Mouse (Mus musculus) kidney, embryonic 14.5 days (tissue): ENCODE data around the gene Sbf2. TPM values are rescaled to one million over a fixed set of nuclear protein-coding genes. Genes with fewer than 3 reads are reported as not detected.

Source experiments
- ATAC-seq: fragments of 200-750 bp; cut with Nextera tagmentation; 2 replicates; pipeline ENCODE4 v1.8.0; 2017; ENCODE audit warnings: moderate number of reproducible peaks, mild to moderate bottlenecking, moderate TSS enrichment, moderate library complexity; ENCODE audit not compliant: low FRiP score, low TSS enrichment
- H3K27ac ChIP-seq: fragments of 300-500 bp; sonication (generic); 2 replicates; pipeline ENCODE4 v1.5.1; 2014; ENCODE audit warnings: low read depth, mild to moderate bottlenecking, low read length, moderate library complexity, mixed read lengths
- H3K27me3 ChIP-seq: fragments of 300-500 bp; sonication (generic); 2 replicates; pipeline ENCODE4 v1.6.1; 2014; ENCODE audit warnings: mild to moderate bottlenecking, low read length; ENCODE audit not compliant: control insufficient read depth, insufficient read depth
- H3K36me3 ChIP-seq: fragments of 300-500 bp; sonication (generic); 2 replicates; pipeline ENCODE4 v1.6.1; 2014; ENCODE audit warnings: low read length, mixed read lengths; ENCODE audit not compliant: control insufficient read depth, insufficient read depth
- H3K4me1 ChIP-seq: fragments of 300-500 bp; sonication (generic); 2 replicates; pipeline ENCODE4 v1.6.1; 2014; ENCODE audit warnings: low read length, mixed read lengths; ENCODE audit not compliant: control insufficient read depth, insufficient read depth
- H3K4me2 ChIP-seq: fragments of 300-500 bp; sonication (generic); replicated peaks from 2 replicates; pipeline ENCODE4 v1.6.1; 2014; ENCODE audit warnings: low read depth, mild to moderate bottlenecking, low read length
- H3K4me3 ChIP-seq: fragments of 300-500 bp; sonication (generic); 2 replicates; pipeline ENCODE4 v1.5.1; 2014; ENCODE audit warnings: mild to moderate bottlenecking, low read length
- H3K9ac ChIP-seq: fragments of 300-500 bp; sonication (generic); 2 replicates; pipeline ENCODE4 v1.6.1; 2014; ENCODE audit warnings: low read depth, mild to moderate bottlenecking, low read length, moderate library complexity
- H3K9me3 ChIP-seq: fragments of 300-500 bp; sonication (generic); 2 replicates; pipeline ENCODE4 v1.6.1; 2016; ENCODE audit warnings: low read length; ENCODE audit not compliant: control insufficient read depth
- WGBS: fragments of 180-500 bp; shearing (Covaris S2); extraction: QIAGEN DNeasy Blood & Tissue Kit; methylation state at CpG from one replicate; pipeline ENCODE4 v1.1.7; 2014; 5-methylcytosine and 5-hydroxymethylcytosine counted together
- polyA plus RNA-seq: library from polyadenylated mRNA; unstranded; fragments of >200 nt; fragmentation: Nextera tagmentation; extraction: Ambion mirVana; gene quantifications from 2 replicates; pipeline ENCODE4 v1.2.1, GENCODE M21; 2014

The Sbf2 gene
- polyA plus RNA-seq, 1 experiment from 2014 or later, result 44.6 TPM

DNA sequence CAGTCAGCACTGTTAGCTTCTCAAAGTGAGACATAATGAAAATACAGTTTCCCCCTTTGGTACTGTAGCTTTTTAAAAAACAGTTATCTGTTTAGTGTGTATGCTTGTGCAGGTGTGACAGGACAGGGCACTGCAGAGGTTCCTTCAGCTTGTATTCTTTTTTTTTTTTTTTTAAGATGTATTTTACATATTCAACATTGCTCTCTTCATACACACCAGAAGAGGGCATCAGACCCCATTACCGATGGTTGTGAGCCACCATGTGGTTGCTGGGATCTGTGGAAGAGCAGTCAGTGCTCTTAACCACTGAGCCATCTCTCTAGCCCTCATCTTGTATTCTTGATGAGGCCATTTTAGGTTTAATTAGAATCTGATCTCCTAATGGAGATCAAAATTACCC is 289.9 kb downstream of the Sbf2 start:
- Histone ChIP-seq H3K4me1 (no peaks in the 10 kb centered on the region), H3K4me3 (no peak overlapping the region), H3K27me3 (no peaks in the 10 kb centered on the region), H3K36me3 (peaks cover 64% of the 10 kb centered on the region), H3K9me3 (no peaks in the 10 kb centered on the region), H3K27ac (no peak overlapping the region), H3K9ac (no peak overlapping the region), H3K4me2 (no peak overlapping the region)
- whole genome bisulfite sequencing, result 95% methylated on average over 1 of the region's 1 CpGs
- ATAC-seq, result no peak

DNA sequence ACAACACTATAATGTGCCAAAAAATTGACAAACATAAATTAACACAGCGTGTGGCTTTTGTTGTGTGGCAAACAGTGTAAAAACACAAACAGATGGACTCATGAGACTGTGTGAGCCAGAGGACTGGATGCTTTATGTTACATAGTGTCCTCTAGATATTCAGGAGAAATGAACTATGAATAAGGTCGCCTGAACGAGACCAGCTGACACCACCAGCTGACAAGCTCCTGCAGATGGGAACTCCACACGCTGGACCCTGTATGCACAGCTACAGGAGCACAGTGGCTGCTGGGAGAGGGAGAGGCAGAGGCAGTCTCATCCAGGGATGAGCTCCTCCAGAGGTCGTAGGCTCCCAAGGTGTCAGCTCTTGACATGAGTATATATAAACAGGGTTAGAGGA is 293.6 kb downstream of the Sbf2 start:
- Histone ChIP-seq H3K27me3 (no peaks in the 10 kb centered on the region), H3K4me1 (no peaks in the 10 kb centered on the region), H3K4me2 (no peak overlapping the region), H3K9me3 (no peaks in the 10 kb centered on the region), H3K27ac (no peak overlapping the region), H3K4me3 (no peak overlapping the region), H3K36me3 (peaks cover 36% of the 10 kb centered on the region), H3K9ac (no peak overlapping the region)
- ATAC-seq, result no peak
- WGBS, result 85% methylated on average over 5 of the region's 5 CpGs

DNA sequence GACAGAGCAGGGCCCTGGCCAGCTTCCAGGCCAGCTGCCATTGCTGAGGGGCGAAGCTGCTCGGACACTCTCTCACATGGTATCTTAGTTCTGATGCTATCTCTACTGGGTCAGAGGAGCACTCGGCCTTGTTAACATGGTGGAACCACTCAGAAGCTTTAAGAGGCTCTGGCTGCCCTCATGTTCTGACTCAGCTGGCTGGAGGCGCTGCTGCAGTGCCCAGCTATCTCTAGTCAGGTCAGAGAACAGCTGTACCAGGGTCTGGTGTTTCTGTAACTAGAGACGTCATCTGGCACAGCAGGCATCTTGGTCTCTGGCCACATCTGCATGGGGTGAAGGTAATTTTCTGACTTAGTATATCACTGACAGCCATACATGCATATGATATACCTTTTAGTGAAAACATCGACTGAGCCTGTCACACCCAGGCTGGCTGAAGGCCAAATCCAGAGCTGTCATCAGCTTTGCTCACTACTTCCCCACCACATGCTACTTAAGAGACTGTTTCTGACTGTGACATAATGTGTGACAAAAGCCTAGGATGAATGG is 295.7 kb downstream of the Sbf2 start:
- H3K9ac ChIP-seq, result no peak overlapping the region
- 0 out of 2 replicates have a peak, but pooled peaks have one; percentile 20 for ATAC-seq
- H3K27ac ChIP-seq, result 0 out of 2 replicates have a peak overlapping the region, but pooled peaks have one; percentile 14
- WGBS, result 80% methylated on average over 6 of the region's 6 CpGs
- no peaks in the 10 kb centered on the region for H3K9me3 ChIP-seq
- peaks cover 30% of the 10 kb centered on the region for H3K36me3 ChIP-seq
- H3K4me1 ChIP-seq, result no peaks in the 10 kb centered on the region
- no peaks in the 10 kb centered on the region for H3K27me3 ChIP-seq
- H3K4me3 ChIP-seq, result no peak overlapping the region
- no peak overlapping the region for H3K4me2 ChIP-seq

DNA sequence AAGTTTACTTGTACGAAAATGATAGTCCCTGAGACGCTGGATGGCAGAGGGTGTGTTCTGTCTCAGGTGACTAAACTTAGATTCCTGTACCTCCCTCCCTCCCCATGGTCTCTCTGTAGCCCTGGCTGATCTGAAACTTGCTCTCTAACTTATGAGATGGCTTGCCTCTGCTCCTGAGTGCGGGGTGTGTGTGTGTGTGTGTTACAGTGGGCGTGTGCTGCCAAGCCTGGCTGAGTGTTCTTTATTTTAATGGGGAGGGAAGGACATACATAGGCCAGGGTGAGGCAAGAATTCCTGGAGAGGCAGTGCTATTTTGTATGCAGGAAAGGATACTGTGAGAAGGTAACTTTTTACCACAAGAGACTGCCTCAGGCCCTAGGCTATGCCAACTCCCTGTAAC is 297.3 kb downstream of the Sbf2 start:
- Histone ChIP-seq H3K4me2 (no peak overlapping the region), H3K4me1 (no peaks in the 10 kb centered on the region), H3K27ac (no peak overlapping the region), H3K9ac (no peak overlapping the region), H3K9me3 (no peaks in the 10 kb centered on the region), H3K4me3 (no peak overlapping the region), H3K27me3 (no peaks in the 10 kb centered on the region), H3K36me3 (peaks cover 38% of the 10 kb centered on the region)
- no peak for ATAC-seq
- 85% methylated on average over 4 of the region's 4 CpGs for WGBS

DNA sequence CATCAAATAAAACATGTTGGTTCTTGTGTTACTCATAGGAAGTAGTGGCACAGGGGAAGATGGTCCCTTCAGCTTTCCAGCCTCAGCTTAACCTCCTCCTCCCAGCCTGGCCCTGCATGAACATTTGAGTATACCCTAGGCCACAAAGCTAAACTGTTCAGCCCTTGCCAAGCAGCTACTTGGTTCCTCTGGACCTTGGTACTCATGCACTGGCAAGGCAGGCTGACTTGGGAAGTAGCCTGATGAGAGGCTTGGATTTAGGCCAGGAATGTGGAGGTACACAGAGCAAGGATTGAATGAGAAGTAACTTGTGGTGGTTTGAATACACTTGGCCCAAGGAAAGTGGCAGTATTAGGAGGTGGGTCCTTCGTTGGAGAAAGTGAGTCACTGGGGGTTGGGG is 299.4 kb downstream of the Sbf2 start:
- H3K4me1 ChIP-seq, result no peaks in the 10 kb centered on the region
- no peak overlapping the region for H3K9ac ChIP-seq
- no peak for ATAC-seq
- H3K4me2 ChIP-seq, result no peak overlapping the region
- no peak overlapping the region for H3K27ac ChIP-seq
- no peaks in the 10 kb centered on the region for H3K9me3 ChIP-seq
- no peaks in the 10 kb centered on the region for H3K27me3 ChIP-seq
- peaks cover 43% of the 10 kb centered on the region for H3K36me3 ChIP-seq
- H3K4me3 ChIP-seq, result no peak overlapping the region
- WGBS, result 100% methylated on average over 1 of the region's 1 CpGs

DNA sequence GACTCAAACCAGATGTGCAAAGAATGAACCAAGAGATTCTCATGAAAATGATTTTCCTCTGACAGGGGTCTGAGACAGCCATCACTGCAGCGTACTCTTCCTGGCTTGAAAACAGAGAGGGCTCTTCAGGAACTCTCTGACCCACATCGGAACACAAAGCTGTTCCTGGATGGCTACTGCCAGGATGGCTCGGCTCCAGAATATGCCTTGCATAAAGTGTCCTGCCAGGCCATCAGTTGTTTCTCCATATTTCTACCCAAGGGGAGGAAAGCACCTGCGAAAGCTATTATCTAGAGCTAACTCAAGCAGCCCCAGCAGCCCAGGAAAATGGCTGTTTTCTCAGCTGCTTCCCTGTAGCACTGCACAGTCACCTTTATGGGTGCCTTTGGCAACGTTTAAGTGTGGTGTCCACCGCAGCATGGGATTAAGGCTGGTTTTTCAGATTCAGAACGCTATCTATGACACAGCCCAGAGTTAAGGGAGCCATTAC is 300.3 kb downstream of the Sbf2 start:
- Histone ChIP-seq H3K9ac (no peak overlapping the region), H3K4me3 (no peak overlapping the region), H3K9me3 (no peaks in the 10 kb centered on the region), H3K27ac (no peak overlapping the region), H3K4me1 (no peaks in the 10 kb centered on the region), H3K27me3 (no peaks in the 10 kb centered on the region), H3K4me2 (no peak overlapping the region), H3K36me3 (peaks cover 39% of the 10 kb centered on the region)
- ATAC-seq, result no peak
- WGBS, result 94% methylated on average over 7 of the region's 7 CpGs

DNA sequence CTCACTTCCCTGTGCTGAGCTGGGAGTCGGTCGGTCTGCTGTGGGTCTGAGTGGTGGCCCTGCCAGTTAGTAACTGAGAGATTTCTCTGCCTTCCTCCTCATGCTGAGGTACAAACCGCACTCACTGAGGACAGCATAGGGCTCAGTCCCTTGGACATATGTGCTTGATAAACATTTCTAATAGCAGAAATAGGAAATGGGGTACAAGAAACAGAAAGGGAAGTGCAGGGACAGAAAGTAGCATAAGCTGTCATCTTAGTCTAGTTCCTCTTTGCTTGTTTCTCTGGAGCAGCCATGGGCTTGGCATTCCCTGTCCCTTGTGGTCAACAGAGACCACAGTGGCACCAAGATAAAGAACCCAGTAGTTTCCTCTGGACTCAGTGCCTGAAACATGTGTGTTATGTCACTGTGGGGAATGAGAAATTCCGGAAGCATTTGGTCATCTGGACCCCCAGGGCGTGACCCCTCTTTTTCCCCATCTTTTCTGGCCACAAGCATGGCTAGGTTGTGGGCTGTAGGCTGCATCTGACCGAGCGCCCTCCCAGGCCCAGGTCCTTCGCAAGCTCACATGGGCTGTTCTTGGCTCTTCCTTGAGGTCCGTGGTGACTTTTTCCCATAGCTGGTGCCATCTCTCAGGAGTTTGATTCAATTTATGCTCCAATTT is 301.2 kb downstream of the Sbf2 start:
- Histone ChIP-seq H3K9ac (no peak overlapping the region), H3K4me2 (no peak overlapping the region), H3K27ac (no peak overlapping the region), H3K4me1 (no peaks in the 10 kb centered on the region), H3K36me3 (peaks cover 47% of the 10 kb centered on the region), H3K9me3 (no peaks in the 10 kb centered on the region), H3K27me3 (no peaks in the 10 kb centered on the region), H3K4me3 (no peak overlapping the region)
- ATAC-seq, result no peak
- WGBS, result 88% methylated on average over 9 of the region's 9 CpGs

DNA sequence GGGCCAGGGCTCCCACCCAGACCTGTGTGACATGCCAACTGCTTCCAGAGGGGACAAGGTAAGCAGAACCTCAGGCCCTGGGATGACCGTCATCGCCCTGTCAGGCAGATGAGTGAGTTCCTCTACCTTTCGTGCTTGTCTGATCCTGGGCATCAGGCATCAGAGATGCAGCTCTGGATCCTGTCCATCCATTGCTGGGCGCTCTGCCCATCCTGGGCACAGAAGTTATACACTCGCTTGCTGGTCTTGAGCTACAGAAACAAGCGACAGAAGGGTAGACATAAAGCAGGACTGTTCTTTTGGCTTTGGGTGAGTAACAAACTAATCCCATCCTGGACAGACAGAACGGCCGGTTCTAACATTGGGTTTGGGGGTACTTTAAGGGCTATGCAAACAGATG is 305.5 kb downstream of the Sbf2 start:
- H3K36me3 ChIP-seq, result peaks cover 42% of the 10 kb centered on the region
- ATAC-seq, result no peak

DNA sequence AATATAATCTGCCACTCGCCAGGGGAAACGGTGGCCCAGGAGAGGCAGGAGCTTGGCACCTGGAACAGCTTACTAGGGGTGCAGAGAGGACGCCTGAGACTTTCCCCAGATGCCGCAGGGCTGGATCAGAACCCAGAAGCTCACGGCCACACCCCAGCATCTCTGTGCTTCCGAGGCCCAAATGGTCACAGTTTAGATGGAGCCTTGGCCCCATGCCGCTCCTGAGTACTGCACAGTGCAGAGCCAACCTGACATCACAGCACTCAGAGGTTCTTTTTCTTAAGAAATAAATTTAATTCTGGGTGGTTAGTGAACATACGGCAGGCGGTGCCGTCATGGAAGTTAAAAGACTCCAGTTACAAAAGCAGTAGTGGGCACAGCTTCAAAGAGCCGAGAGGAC is 307.0 kb downstream of the Sbf2 start:
- H3K4me1 ChIP-seq, result no peaks in the 10 kb centered on the region
- H3K4me3 ChIP-seq, result no peak overlapping the region
- WGBS, result 87% methylated on average over 11 of the region's 11 CpGs
- H3K4me2 ChIP-seq, result no peak overlapping the region
- no peak overlapping the region for H3K27ac ChIP-seq
- H3K27me3 ChIP-seq, result no peaks in the 10 kb centered on the region
- no peak for ATAC-seq
- no peak overlapping the region for H3K9ac ChIP-seq
- H3K9me3 ChIP-seq, result no peaks in the 10 kb centered on the region
- H3K36me3 ChIP-seq, result peaks cover 29% of the 10 kb centered on the region

More for the DNA sequence above, 305.5 kb downstream of the Sbf2 start:
- no peaks in the 10 kb centered on the region for H3K27me3 ChIP-seq
- no peak overlapping the region for H3K4me2 ChIP-seq
- 91% methylated on average over 8 of the region's 8 CpGs for WGBS
- H3K9me3 ChIP-seq, result no peaks in the 10 kb centered on the region
- H3K4me3 ChIP-seq, result no peak overlapping the region
- no peak overlapping the region for H3K27ac ChIP-seq
- H3K9ac ChIP-seq, result no peak overlapping the region
- no peaks in the 10 kb centered on the region for H3K4me1 ChIP-seq
